Mouse (Mus musculus): ENCODE data around the gene Dpp6.

DNA sequence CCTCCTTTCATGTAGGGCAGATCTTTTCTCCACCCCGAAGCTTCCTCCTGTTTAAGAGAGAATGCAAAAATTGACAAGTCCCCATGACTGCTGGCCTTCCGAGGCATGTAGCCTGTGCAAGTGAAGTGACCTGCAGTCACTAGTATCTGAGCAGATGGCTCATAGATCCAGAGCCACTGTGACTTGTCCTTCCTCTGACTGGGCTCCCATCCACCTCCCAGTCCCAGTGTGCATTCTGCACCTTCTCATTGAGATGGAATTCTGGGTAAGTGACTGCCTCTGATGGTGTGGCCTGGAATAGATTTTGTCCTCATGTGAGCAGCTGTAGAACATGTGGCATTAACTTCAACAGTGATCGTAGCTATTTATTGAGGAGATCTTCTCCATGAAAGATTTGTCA, 430.8 kb downstream of the Dpp6 start:
- no peak for TF ChIP-seq CTCF (IDR thresholded peaks at IDR 0.05; ENCODE audit: control insufficient read depth, insufficient read depth, insufficient read length)
- TF ChIP-seq USF1 (IDR thresholded peaks at IDR 0.05; ENCODE audit: low read depth), result no peak
- TF ChIP-seq MAX (IDR thresholded peaks at IDR 0.05), result no peak
- no peak for TF ChIP-seq CEBPB (IDR thresholded peaks at IDR 0.05; ENCODE audit: low read depth)
- no peak for TF ChIP-seq MYOD1 (IDR thresholded peaks at IDR 0.05; ENCODE audit: control insufficient read depth, insufficient read length, low read depth)
- no peak for TF ChIP-seq MYOG (IDR thresholded peaks at IDR 0.05; ENCODE audit: control insufficient read depth, extremely low read depth, insufficient read length)

Data from C2C12 (cell line).